Mouse (Mus musculus) bone marrow macrophage, adult 2 months (primary cell): Measurements from ENCODE around the gene Suco. TPM values are rescaled to one million over a fixed set of nuclear protein-coding genes. Genes with fewer than 3 reads are reported as not detected.
A peak's percentile ranks its signal among the peaks of the same experiment; 100 is the strongest.

Experiments used
- H3K27ac ChIP-seq: 2 replicates; pipeline ENCODE4 v1.5.1; 2012; ENCODE audit warnings: low read depth, low read length; ENCODE audit not compliant: insufficient read depth
- H3K4me1 ChIP-seq: 2 replicates; pipeline ENCODE4 v1.6.1; 2012; ENCODE audit warnings: low read length; ENCODE audit not compliant: control insufficient read depth, insufficient read depth
- H3K4me3 ChIP-seq: 2 replicates; pipeline ENCODE4 v1.5.1; 2012; ENCODE audit warnings: mild to moderate bottlenecking, low read length, moderate library complexity; ENCODE audit not compliant: insufficient read depth
- CTCF ChIP-seq: IDR thresholded peaks from 2 replicates; pipeline ENCODE4 v1.5.1; 2012; ENCODE audit warnings: low read depth, mild to moderate bottlenecking, low read length, moderate library complexity
- POLR2A ChIP-seq: IDR thresholded peaks from 2 replicates; pipeline ENCODE4 v1.6.1; 2012; ENCODE audit warnings: mild to moderate bottlenecking, low read depth, low read length, borderline replicate concordance
- polyA plus RNA-seq: library from polyadenylated mRNA; stranded (reverse); fragments of >200 nt; gene quantifications from 2 replicates; pipeline ENCODE4 v1.2.4, GENCODE M21; 2012; ENCODE audit not compliant: missing spikeins, insufficient read depth, insufficient read length

The Suco gene
- polyA plus RNA-seq, 1 experiment: 20.1 TPM

GRCm38 (mm10) chr1:161894553-161894952 lies 18.1 kb upstream of the Suco start:
- Histone ChIP-seq H3K27ac (no peak overlapping the region), H3K4me3 (no peak overlapping the region), H3K4me1 (peaks cover 17% of the 10 kb centered on the region)
- TF ChIP-seq POLR2A (no peak), CTCF (no peak)

DNA sequence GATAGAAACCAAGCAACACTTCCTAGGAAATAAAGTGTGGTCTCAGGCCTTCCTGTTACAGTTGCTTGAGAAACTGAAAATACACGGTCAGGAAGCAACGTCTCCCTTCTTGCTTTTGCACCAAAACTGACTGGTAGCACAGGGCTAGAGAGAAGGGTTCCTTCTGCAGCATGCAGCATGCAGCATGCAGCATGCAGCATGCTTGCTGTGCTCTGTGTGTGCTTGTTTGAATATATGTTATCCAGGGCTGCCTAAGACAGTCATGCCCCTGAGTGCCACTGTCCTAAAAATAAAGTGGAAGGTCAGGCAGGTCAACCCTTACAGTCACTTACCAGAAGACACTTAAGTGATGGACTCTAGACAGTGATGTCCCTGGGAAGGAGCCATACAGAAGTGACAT lies 17.6 kb upstream of the Suco start:
- Histone ChIP-seq H3K27ac (no peak overlapping the region), H3K4me1 (peaks cover 17% of the 10 kb centered on the region), H3K4me3 (no peak overlapping the region)
- TF ChIP-seq CTCF (no peak), POLR2A (no peak)

DNA sequence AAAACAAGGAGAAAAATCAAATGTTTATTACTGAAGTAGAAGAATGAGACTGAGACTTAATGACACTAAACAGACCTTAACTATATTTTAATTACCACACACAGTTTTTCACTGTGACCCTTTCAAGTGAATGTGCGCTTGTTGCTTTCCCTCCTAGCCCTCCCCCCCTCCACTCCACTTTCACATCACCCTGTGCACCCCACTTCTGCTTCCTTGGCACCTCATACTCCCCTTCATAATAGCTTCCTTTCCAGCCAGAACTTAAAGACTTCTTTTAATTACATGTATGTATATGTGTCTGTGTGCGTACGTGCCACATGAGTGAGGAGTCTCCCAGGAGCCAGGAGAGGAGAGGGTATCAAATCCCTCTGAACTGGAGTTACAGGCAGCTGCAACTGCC lies 12.3 kb upstream of the Suco start:
- H3K27ac ChIP-seq: no peak overlapping the region
- peaks cover 2% of the 10 kb centered on the region; the same call in 1 of the 2 replicates for H3K4me1 ChIP-seq
- H3K4me3 ChIP-seq: no peak overlapping the region
- TF ChIP-seq POLR2A (no peak), CTCF (no peak)

DNA sequence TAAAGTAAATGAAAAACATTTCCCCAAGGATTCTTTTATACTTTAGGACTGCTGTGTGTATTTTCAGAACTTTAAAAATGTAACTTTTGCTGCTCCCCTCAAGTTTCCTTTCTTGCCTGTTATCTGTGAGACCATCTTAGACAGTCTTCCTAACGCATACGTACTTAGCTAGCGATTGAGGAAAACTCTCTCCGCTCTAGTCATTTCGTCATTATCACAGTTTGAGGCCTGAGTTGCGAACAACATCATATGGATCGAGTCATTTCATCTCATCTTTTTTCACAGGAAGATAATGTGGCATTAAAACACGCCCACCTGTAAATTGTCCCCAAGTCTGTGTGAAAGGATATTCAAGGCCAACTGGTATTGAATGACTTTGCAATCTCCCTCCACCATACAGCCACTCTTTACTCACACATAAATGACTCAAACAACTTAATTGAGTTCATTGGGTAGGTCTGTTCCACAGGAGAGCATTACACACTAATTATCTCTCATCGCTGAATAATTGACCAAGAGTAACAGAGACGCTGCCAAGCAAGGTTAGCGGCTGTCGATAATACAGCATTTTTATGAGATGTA lies 11.3 kb upstream of the Suco start:
- no peak overlapping the region for H3K27ac ChIP-seq
- TF ChIP-seq POLR2A (no peak), CTCF (no peak)
- no peak overlapping the region for H3K4me3 ChIP-seq
- peaks cover 2% of the 10 kb centered on the region; the same call in 1 of the 2 replicates for H3K4me1 ChIP-seq

DNA sequence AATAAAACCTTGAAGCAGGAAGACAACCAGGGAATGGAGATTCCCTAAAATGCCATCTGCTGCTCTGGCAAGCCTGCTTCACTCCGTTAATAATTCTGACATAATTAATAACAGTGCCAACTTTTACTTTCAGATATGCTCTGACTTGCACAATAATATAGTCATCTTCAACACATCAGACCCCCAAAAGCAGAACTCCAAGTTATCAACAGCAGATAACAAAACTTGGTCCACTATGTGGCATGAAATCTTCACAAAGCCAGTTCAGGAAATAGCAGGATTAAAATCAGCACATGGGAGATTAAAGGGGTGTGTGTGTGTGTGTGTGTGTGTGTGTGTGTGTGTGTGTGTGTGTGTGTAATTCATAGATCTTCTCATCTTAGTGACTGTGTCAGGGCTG lies 9.3 kb upstream of the Suco start:
- H3K27ac ChIP-seq: no peak overlapping the region
- TF ChIP-seq POLR2A (no peak), CTCF (no peak)
- no peak overlapping the region for H3K4me3 ChIP-seq
- peaks cover 2% of the 10 kb centered on the region; the same call in 1 of the 2 replicates for H3K4me1 ChIP-seq

GRCm38 (mm10) chr1:161877580-161878142 lies 1.2 kb upstream of the Suco start:
- TF ChIP-seq POLR2A (no peak), CTCF (no peak)
- peak overlapping the region; percentile 90 for H3K4me3 ChIP-seq
- peaks cover 7% of the 10 kb centered on the region for H3K4me1 ChIP-seq
- H3K27ac ChIP-seq: peak overlapping the region; percentile 34

GRCm38 (mm10) chr1:161875706-161876552 lies 553 bp downstream of the Suco start:
- H3K4me1 ChIP-seq: peaks cover 7% of the 10 kb centered on the region
- peak overlapping the region; percentile 80 for H3K27ac ChIP-seq
- peak overlapping the region; percentile 90 for H3K4me3 ChIP-seq
- TF ChIP-seq POLR2A (no peak), CTCF (no peak)

DNA sequence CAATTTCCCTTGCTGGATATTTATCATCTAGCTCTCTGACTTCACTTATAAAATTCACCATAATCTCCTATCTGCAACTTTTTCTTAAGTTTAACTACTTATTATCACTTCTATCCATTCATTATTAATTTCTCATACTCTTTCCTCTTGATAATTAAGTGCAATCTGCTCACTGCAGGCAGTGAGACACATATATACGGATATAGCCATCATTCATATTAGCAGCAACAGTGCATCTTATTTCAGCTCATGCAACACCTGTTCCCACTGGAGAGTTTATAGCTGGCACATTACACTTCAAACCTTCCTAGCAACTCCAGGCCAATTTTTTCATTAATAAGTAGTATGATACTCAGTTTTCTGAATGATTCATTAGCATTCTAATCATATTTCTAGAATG lies 7.1 kb downstream of the Suco start:
- Histone ChIP-seq H3K27ac (no peak overlapping the region), H3K4me3 (no peak overlapping the region), H3K4me1 (no peaks in the 10 kb centered on the region)
- TF ChIP-seq POLR2A (no peak), CTCF (no peak)

GRCm38 (mm10) chr1:161868413-161868812 lies 8.1 kb downstream of the Suco start:
- TF ChIP-seq POLR2A: no peak
- no peak for TF ChIP-seq CTCF
- Histone ChIP-seq H3K4me1 (peaks cover 2% of the 10 kb centered on the region; the same call in 1 of the 2 replicates), H3K4me3 (no peak overlapping the region), H3K27ac (no peak overlapping the region)

DNA sequence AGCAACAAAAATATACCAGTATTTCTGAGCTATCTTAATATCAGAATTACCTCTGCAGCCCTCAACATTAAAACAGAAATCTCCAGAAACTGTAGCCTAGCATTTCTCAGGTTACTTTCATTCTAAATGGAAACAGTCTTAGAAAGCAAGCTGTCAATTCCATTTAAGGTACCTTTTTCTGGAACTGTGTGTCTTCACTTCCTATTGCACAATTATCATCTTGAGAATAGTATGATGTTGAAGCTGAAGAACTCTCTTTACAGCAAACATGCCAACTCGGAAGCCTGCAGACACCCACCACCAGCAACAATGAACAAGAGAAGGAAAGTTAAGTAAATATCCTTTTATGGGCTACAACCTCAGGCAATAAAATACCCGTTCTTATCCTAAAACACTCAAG lies 12.7 kb downstream of the Suco start:
- Histone ChIP-seq H3K4me1 (peaks cover 2% of the 10 kb centered on the region; the same call in 1 of the 2 replicates), H3K27ac (no peak overlapping the region), H3K4me3 (no peak overlapping the region)
- TF ChIP-seq CTCF (no peak), POLR2A (no peak)
